Mouse (Mus musculus): ENCODE data around the gene Ccdc148. TPM values are rescaled to one million over a fixed set of nuclear protein-coding genes. Genes with fewer than 3 reads are reported as not detected.

Ccdc148 gene
- polyA plus RNA-seq, 1 experiment from 2014 or later: 0.73 TPM

- H3K4me1 ChIP-seq (replicated peaks): peaks cover 31% of the 10 kb centered on the region
- H3K9me3 ChIP-seq (replicated peaks): no peaks in the 10 kb centered on the region
- H3K36me3 ChIP-seq: no peaks in the 10 kb centered on the region
- H3K4me3 ChIP-seq: no peak overlapping the region
- H3K4me2 ChIP-seq: no peak overlapping the region
- no peak for ATAC-seq (ENCODE audit: insufficient number of reproducible peaks, low FRiP score)
- WGBS: 70% methylated on average over 4 of the region's 4 CpGs
- H3K27ac ChIP-seq (ENCODE audit: poor library complexity, severe bottlenecking): no peak overlapping the region
- no peaks in the 10 kb centered on the region for H3K27me3 ChIP-seq (replicated peaks)
- no peak overlapping the region for H3K9ac ChIP-seq
Observed at GRCm38 (mm10) chr2:59178960-59179359, 18.5 kb upstream of the Ccdc148 start.

GRCm38 (mm10) chr2:59178191-59178590 lies 17.7 kb upstream of the Ccdc148 start:
- no peak for ATAC-seq (ENCODE audit: insufficient number of reproducible peaks, low FRiP score)

GRCm38 (mm10) chr2:59175926-59176325 lies 15.4 kb upstream of the Ccdc148 start:
- 91% methylated on average over 6 of the region's 6 CpGs for WGBS
- no peaks in the 10 kb centered on the region; the same call in none of the 2 replicates for H3K36me3 ChIP-seq
- no peak overlapping the region for H3K4me3 ChIP-seq
- no peak for ATAC-seq (ENCODE audit: insufficient number of reproducible peaks, low FRiP score)
- H3K4me2 ChIP-seq: no peak overlapping the region
- no peaks in the 10 kb centered on the region for H3K9me3 ChIP-seq (replicated peaks)
- H3K4me1 ChIP-seq (replicated peaks): peaks cover 50% of the 10 kb centered on the region
- no peaks in the 10 kb centered on the region for H3K27me3 ChIP-seq (replicated peaks)
- no peak overlapping the region for H3K9ac ChIP-seq
- H3K27ac ChIP-seq (ENCODE audit: poor library complexity, severe bottlenecking): no peak overlapping the region

More at GRCm38 (mm10) chr2:59178191-59178590, 17.7 kb upstream of the Ccdc148 start:
- H3K36me3 ChIP-seq: no peaks in the 10 kb centered on the region; the same call in 1 of the 2 replicates
- 87% methylated on average over 8 of the region's 8 CpGs for WGBS
- H3K4me2 ChIP-seq: no peak overlapping the region
- no peaks in the 10 kb centered on the region for H3K9me3 ChIP-seq (replicated peaks)
- peaks cover 35% of the 10 kb centered on the region for H3K4me1 ChIP-seq (replicated peaks)
- H3K27me3 ChIP-seq (replicated peaks): no peaks in the 10 kb centered on the region
- no peak overlapping the region for H3K9ac ChIP-seq
- H3K4me3 ChIP-seq: no peak overlapping the region
- H3K27ac ChIP-seq (ENCODE audit: poor library complexity, severe bottlenecking): no peak overlapping the region

GRCm38 (mm10) chr2:59171533-59171932 lies 11.1 kb upstream of the Ccdc148 start:
- Histone ChIP-seq H3K9me3 (replicated peaks) (no peaks in the 10 kb centered on the region), H3K4me3 (no peak overlapping the region), H3K4me1 (replicated peaks) (peaks cover 41% of the 10 kb centered on the region), H3K36me3 (no peaks in the 10 kb centered on the region; the same call in none of the 2 replicates), H3K27ac (ENCODE audit: poor library complexity, severe bottlenecking) (no peak overlapping the region), H3K27me3 (replicated peaks) (no peaks in the 10 kb centered on the region), H3K9ac (no peak overlapping the region), H3K4me2 (no peak overlapping the region)
- no peak for ATAC-seq (ENCODE audit: insufficient number of reproducible peaks, low FRiP score)
- WGBS: 79% methylated on average over 5 of the region's 5 CpGs

GRCm38 (mm10) chr2:59170593-59170992 lies 10.1 kb upstream of the Ccdc148 start:
- no peak for ATAC-seq (ENCODE audit: insufficient number of reproducible peaks, low FRiP score)
- peaks cover 41% of the 10 kb centered on the region for H3K4me1 ChIP-seq (replicated peaks)
- no peaks in the 10 kb centered on the region for H3K9me3 ChIP-seq (replicated peaks)
- 90% methylated on average over 5 of the region's 5 CpGs for WGBS
- no peak overlapping the region for H3K4me3 ChIP-seq
- no peak overlapping the region for H3K27ac ChIP-seq (ENCODE audit: poor library complexity, severe bottlenecking)
- no peaks in the 10 kb centered on the region; the same call in none of the 2 replicates for H3K36me3 ChIP-seq
- no peaks in the 10 kb centered on the region for H3K27me3 ChIP-seq (replicated peaks)
- H3K4me2 ChIP-seq: no peak overlapping the region
- H3K9ac ChIP-seq: no peak overlapping the region

GRCm38 (mm10) chr2:59170208-59170589 lies 9.7 kb upstream of the Ccdc148 start:
- peaks cover 41% of the 10 kb centered on the region for H3K4me1 ChIP-seq (replicated peaks)
- H3K4me3 ChIP-seq: no peak overlapping the region
- no peaks in the 10 kb centered on the region for H3K27me3 ChIP-seq (replicated peaks)
- 74% methylated on average over 3 of the region's 3 CpGs for WGBS
- H3K27ac ChIP-seq (ENCODE audit: poor library complexity, severe bottlenecking): no peak overlapping the region
- H3K4me2 ChIP-seq: no peak overlapping the region
- no peaks in the 10 kb centered on the region; the same call in none of the 2 replicates for H3K36me3 ChIP-seq
- no peaks in the 10 kb centered on the region for H3K9me3 ChIP-seq (replicated peaks)
- H3K9ac ChIP-seq: no peak overlapping the region
- ATAC-seq (ENCODE audit: insufficient number of reproducible peaks, low FRiP score): no peak

GRCm38 (mm10) chr2:59169572-59170207 lies 9.2 kb upstream of the Ccdc148 start:
- Histone ChIP-seq H3K4me1 (replicated peaks) (peaks cover 41% of the 10 kb centered on the region), H3K9ac (no peak overlapping the region), H3K9me3 (replicated peaks) (no peaks in the 10 kb centered on the region), H3K4me3 (no peak overlapping the region), H3K27ac (ENCODE audit: poor library complexity, severe bottlenecking) (no peak overlapping the region), H3K36me3 (no peaks in the 10 kb centered on the region; the same call in none of the 2 replicates), H3K27me3 (replicated peaks) (no peaks in the 10 kb centered on the region), H3K4me2 (no peak overlapping the region)
- ATAC-seq (ENCODE audit: insufficient number of reproducible peaks, low FRiP score): no peak
- WGBS: 50% methylated on average over 9 of the region's 9 CpGs

GRCm38 (mm10) chr2:59167830-59168229 lies 7.3 kb upstream of the Ccdc148 start:
- no peaks in the 10 kb centered on the region; the same call in 1 of the 2 replicates for H3K36me3 ChIP-seq
- H3K27me3 ChIP-seq (replicated peaks): no peaks in the 10 kb centered on the region
- no peaks in the 10 kb centered on the region for H3K9me3 ChIP-seq (replicated peaks)
- H3K4me2 ChIP-seq: no peak overlapping the region
- H3K27ac ChIP-seq (ENCODE audit: poor library complexity, severe bottlenecking): no peak overlapping the region
- ATAC-seq (ENCODE audit: insufficient number of reproducible peaks, low FRiP score): no peak
- peaks cover 39% of the 10 kb centered on the region for H3K4me1 ChIP-seq (replicated peaks)
- H3K9ac ChIP-seq: no peak overlapping the region
- WGBS: 73% methylated on average over 4 of the region's 4 CpGs
- H3K4me3 ChIP-seq: no peak overlapping the region

- Histone ChIP-seq H3K4me1 (replicated peaks) (peaks cover 38% of the 10 kb centered on the region), H3K36me3 (no peaks in the 10 kb centered on the region; the same call in 1 of the 2 replicates), H3K9ac (no peak overlapping the region), H3K9me3 (replicated peaks) (no peaks in the 10 kb centered on the region), H3K4me3 (no peak overlapping the region), H3K4me2 (no peak overlapping the region), H3K27ac (ENCODE audit: poor library complexity, severe bottlenecking) (no peak overlapping the region), H3K27me3 (replicated peaks) (no peaks in the 10 kb centered on the region)
- WGBS: 78% methylated on average over 4 of the region's 4 CpGs
- no peak for ATAC-seq (ENCODE audit: insufficient number of reproducible peaks, low FRiP score)
Observed at GRCm38 (mm10) chr2:59166976-59167375, 6.5 kb upstream of the Ccdc148 start.

- Histone ChIP-seq H3K4me3 (peak overlapping the region; percentile 73), H3K27me3 (replicated peaks) (no peaks in the 10 kb centered on the region), H3K9ac (peak overlapping the region; percentile 89), H3K4me2 (peak overlapping the region; percentile 66), H3K9me3 (replicated peaks) (no peaks in the 10 kb centered on the region), H3K36me3 (no peaks in the 10 kb centered on the region), H3K27ac (ENCODE audit: poor library complexity, severe bottlenecking) (peak overlapping the region; percentile 93; the same call in 1 of the 2 replicates), H3K4me1 (replicated peaks) (peaks cover 16% of the 10 kb centered on the region)
- WGBS: 29% methylated on average over 8 of the region's 8 CpGs
- ATAC-seq (ENCODE audit: insufficient number of reproducible peaks, low FRiP score): no peak
Observed at GRCm38 (mm10) chr2:59162285-59162600, 1.8 kb upstream of the Ccdc148 start.

- peaks cover 16% of the 10 kb centered on the region for H3K4me1 ChIP-seq (replicated peaks)
- under 1% methylated on average over 73 of the region's 74 CpGs for WGBS
- H3K36me3 ChIP-seq: no peaks in the 10 kb centered on the region
- peak; percentile 72 for ATAC-seq (ENCODE audit: insufficient number of reproducible peaks, low FRiP score)
- peak overlapping the region; percentile 89 for H3K9ac ChIP-seq
- peak overlapping the region; percentile 93 for H3K27ac ChIP-seq (ENCODE audit: poor library complexity, severe bottlenecking)
- H3K27me3 ChIP-seq (replicated peaks): no peaks in the 10 kb centered on the region
- H3K4me2 ChIP-seq: peak overlapping the region; percentile 66
- H3K9me3 ChIP-seq (replicated peaks): no peaks in the 10 kb centered on the region
- peak overlapping the region; percentile 73 for H3K4me3 ChIP-seq
Observed at GRCm38 (mm10) chr2:59161441-59162284, 1.2 kb upstream of the Ccdc148 start.

All from heart, embryonic 12.5 days (tissue).